Mouse (Mus musculus): ENCODE measurements around the gene Agbl4.

DNA sequence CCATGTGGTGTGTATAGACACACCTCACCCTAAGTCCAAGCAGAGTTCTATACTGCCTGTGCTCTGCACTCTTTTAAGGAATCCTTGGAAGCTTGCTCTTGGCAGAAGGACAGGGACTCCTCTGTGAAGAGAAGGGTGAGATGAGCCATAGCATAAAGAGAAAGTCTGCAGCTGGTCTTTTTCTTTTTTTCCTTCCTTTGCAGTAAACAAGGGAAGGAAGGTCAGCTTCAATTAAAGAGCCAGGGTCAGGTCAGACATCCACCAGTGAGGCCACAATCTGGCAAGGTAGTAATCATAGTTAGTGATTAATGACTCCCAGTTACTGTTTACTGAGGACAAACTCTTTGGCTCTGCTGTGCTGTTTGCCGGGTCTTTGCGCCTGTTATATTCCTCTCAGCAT, 802.6 kb downstream of the Agbl4 start:
- TF ChIP-seq GATA1 (IDR thresholded peaks at IDR 0.05; ENCODE audit: borderline replicate concordance, low read length), result no peak
- TF ChIP-seq FLI1 (IDR thresholded peaks at IDR 0.05; ENCODE audit: low read length), result no peak

All from megakaryocyte, embryonic 14.5 days (primary cell).